Mouse (Mus musculus): ENCODE data around the gene Spg7. TPM values are rescaled to one million over a fixed set of nuclear protein-coding genes. Genes with fewer than 3 reads are reported as not detected.
"Not testable (repeated sequence)": the region's sequence is repeated elsewhere in the genome, so short reads cannot be mapped to it uniquely, and the experiment has no call there.

Gene Spg7
- total and polyA plus RNA-seq, 2 experiments from 2014 or later = 51.3 to 64.3 TPM

- H3K27me3 ChIP-seq (ENCODE audit: insufficient read depth, low read length) = no peaks in the 10 kb centered on the region
- no peaks in the 10 kb centered on the region for H3K4me1 ChIP-seq (ENCODE audit: insufficient read depth, low read length)
- no peaks in the 10 kb centered on the region for H3K9me3 ChIP-seq (ENCODE audit: low read length)
- peaks cover 36% of the 10 kb centered on the region for H3K36me3 ChIP-seq (ENCODE audit: insufficient read depth, low read length)
- H3K27ac ChIP-seq (ENCODE audit: low read depth, low read length) = peak overlapping the region; percentile 55
- H3K4me3 ChIP-seq (ENCODE audit: low read depth, low read length) = no peak overlapping the region
- DNase-seq (ENCODE audit: low spot score) (peak; percentile 56), ATAC-seq (ENCODE audit: low FRiP score) (no peak)
- no peak overlapping the region for H3K4me2 ChIP-seq (ENCODE audit: low read depth, low read length, poor library complexity, severe bottlenecking)
- H3K9ac ChIP-seq (replicated peaks; ENCODE audit: low read length, poor library complexity, severe bottlenecking) = no peak overlapping the region
- WGBS = 84% methylated on average over 11 of the region's 11 CpGs
- TF ChIP-seq CTCF (IDR thresholded peaks at IDR 0.05) = no peak
Measured at GRCm38 (mm10) chr8:123097216-123097615, 34.5 kb downstream of the Spg7 start.

- Histone ChIP-seq H3K4me2 (ENCODE audit: low read depth, low read length, poor library complexity, severe bottlenecking) (no peak overlapping the region), H3K27me3 (ENCODE audit: insufficient read depth, low read length) (no peaks in the 10 kb centered on the region), H3K4me3 (ENCODE audit: low read depth, low read length) (no peak overlapping the region), H3K4me1 (ENCODE audit: insufficient read depth, low read length) (no peaks in the 10 kb centered on the region), H3K9me3 (ENCODE audit: low read length) (no peaks in the 10 kb centered on the region), H3K9ac (replicated peaks; ENCODE audit: low read length, poor library complexity, severe bottlenecking) (no peak overlapping the region), H3K27ac (ENCODE audit: low read depth, low read length) (peak overlapping the region; percentile 55), H3K36me3 (ENCODE audit: insufficient read depth, low read length) (peaks cover 36% of the 10 kb centered on the region)
- peak; percentile 69 for ATAC-seq (ENCODE audit: low FRiP score)
- WGBS = 71% methylated on average over 11 of the region's 12 CpGs
- peak; percentile 81 for DNase-seq (ENCODE audit: low spot score)
- peak; percentile 56 for TF ChIP-seq CTCF (IDR thresholded peaks at IDR 0.05)
Measured at GRCm38 (mm10) chr8:123097786-123098584, 35.2 kb downstream of the Spg7 start.

DNA sequence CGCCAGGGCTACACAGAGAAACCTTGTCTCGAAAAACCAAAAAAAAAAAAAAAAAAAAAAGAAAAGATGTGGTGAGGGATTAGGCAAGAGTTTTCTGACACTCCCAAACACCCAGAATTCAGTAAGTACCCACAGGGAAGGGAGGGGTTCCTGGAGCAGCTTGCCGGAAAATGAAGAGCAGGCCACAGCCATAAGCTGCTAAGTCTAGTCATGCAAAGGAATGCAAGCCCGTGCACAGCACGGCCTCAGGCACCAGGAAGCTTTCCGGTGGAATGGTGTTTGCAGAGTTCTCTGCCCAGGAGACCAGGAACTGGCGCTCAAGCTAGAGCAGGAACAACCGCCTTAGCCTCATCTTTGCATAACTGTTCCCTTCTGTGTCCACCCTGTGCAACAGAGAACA is 37.5 kb downstream of the Spg7 start:
- Histone ChIP-seq H3K9ac (replicated peaks; ENCODE audit: low read length, poor library complexity, severe bottlenecking) (no peak overlapping the region), H3K9me3 (ENCODE audit: low read length) (no peaks in the 10 kb centered on the region), H3K27ac (ENCODE audit: low read depth, low read length) (no peak overlapping the region), H3K4me3 (ENCODE audit: low read depth, low read length) (no peak overlapping the region), H3K27me3 (ENCODE audit: insufficient read depth, low read length) (no peaks in the 10 kb centered on the region), H3K36me3 (ENCODE audit: insufficient read depth, low read length) (peaks cover 31% of the 10 kb centered on the region; the same call in 1 of the 2 replicates), H3K4me2 (ENCODE audit: low read depth, low read length, poor library complexity, severe bottlenecking) (no peak overlapping the region), H3K4me1 (ENCODE audit: insufficient read depth, low read length) (0 out of 2 replicates have a peak, but pooled peaks cover 3% of the 10 kb centered on the region)
- TF ChIP-seq CTCF (IDR thresholded peaks at IDR 0.05) = no peak
- ATAC-seq (ENCODE audit: low FRiP score) (no peak), DNase-seq (ENCODE audit: low spot score) (no peak)
- 57% methylated on average over 8 of the region's 8 CpGs for WGBS

DNA sequence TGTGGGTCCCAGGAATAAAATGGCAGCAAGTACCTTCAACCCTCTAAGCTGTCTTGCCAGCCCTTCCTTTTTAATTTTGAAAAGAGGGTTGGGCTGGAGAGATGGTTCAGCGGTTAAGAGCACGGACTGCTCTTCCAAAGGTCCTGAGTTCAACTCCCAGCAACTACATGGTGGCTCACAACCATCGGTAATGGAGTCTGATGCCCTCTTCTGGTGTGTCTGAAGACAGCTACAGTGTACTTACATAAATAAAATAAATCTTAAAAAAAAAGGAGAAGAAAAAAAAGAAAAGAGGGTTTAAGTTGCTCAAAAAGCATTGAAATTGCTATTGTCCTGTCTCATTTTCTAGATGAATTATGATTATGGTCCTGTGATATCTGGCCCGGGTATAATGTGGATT is 38.5 kb downstream of the Spg7 start:
- peak overlapping the region; percentile 78; the same call in 1 of the 2 replicates for H3K4me2 ChIP-seq (ENCODE audit: low read depth, low read length, poor library complexity, severe bottlenecking)
- no peak overlapping the region for H3K9ac ChIP-seq (replicated peaks; ENCODE audit: low read length, poor library complexity, severe bottlenecking)
- H3K4me3 ChIP-seq (ENCODE audit: low read depth, low read length) = no peak overlapping the region
- ATAC-seq (ENCODE audit: low FRiP score) (no peak), DNase-seq (ENCODE audit: low spot score) (no peak)
- peaks cover 35% of the 10 kb centered on the region for H3K36me3 ChIP-seq (ENCODE audit: insufficient read depth, low read length)
- TF ChIP-seq CTCF (IDR thresholded peaks at IDR 0.05) = peak; percentile 20
- H3K9me3 ChIP-seq (ENCODE audit: low read length) = no peaks in the 10 kb centered on the region
- 0 out of 2 replicates have a peak, but pooled peaks cover 3% of the 10 kb centered on the region for H3K4me1 ChIP-seq (ENCODE audit: insufficient read depth, low read length)
- 79% methylated on average over 4 of the region's 4 CpGs for WGBS
- no peak overlapping the region for H3K27ac ChIP-seq (ENCODE audit: low read depth, low read length)
- no peaks in the 10 kb centered on the region for H3K27me3 ChIP-seq (ENCODE audit: insufficient read depth, low read length)

DNA sequence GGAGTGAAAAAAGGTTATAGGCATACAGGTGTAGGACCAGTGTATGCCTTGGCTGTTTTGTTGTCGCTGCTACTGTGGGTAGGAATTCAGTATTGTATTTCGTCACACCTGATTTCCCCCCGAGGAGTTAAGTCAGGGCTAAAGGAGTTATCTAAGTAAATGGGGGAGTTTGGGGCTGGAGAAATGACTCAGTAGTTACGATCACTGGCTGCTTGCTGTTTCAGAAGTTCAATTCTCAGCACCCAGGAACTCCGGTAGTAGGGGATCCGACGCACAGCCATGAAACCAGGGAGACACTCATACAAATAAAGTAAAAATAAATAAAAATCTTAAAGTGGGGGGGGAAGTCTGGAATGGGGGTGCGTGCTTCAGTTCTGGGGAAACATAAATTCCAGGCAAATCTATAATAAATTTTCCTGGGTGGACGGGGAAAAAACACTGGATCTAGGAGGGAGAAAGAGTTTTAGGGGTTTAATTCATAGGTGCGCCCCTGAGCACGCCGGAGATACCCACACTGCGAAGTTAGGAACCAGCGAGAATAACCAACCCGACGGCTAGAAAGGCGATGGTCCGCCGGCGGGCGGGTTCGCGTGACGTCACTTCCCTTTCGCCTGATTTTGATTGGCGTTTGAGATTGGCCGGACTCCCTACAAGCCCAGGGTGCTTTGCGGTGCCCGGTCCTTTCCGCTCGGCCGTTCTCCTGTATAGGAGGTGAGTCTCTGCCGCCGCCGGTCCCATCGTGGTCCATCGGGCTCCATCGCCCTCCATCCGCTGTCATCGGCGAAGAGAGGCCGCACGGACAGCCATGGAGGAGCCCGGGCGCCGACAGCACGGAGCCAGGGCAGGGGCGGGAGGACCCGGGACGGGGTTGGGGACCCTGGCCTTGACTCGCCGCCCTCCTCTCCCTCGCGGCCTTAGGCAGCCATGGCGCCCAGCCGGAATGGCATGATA is 39.3 kb downstream of the Spg7 start, which contains the start of gene Rpl13:
TSS of gene Rpl13 (plus strand) at position 616 of the 951 bp plus-strand sequence.
- H3K4me3 ChIP-seq (ENCODE audit: low read depth, low read length) = peak within 1 kb of the TSS; percentile 83
- no peaks in the 10 kb centered on the region for H3K27me3 ChIP-seq (ENCODE audit: insufficient read depth, low read length)
- DNase-seq (ENCODE audit: low spot score) = peak; percentile 99
- H3K4me1 ChIP-seq (ENCODE audit: insufficient read depth, low read length) = 0 out of 2 replicates have a peak, but pooled peaks cover 3% of the 10 kb centered on the region
- ATAC-seq (ENCODE audit: low FRiP score) = peak; percentile 91
- no peak for TF ChIP-seq CTCF (IDR thresholded peaks at IDR 0.05)
- peak within 1 kb of the TSS; percentile 97 for H3K27ac ChIP-seq (ENCODE audit: low read depth, low read length)
- H3K36me3 ChIP-seq (ENCODE audit: insufficient read depth, low read length) = peaks cover 35% of the 10 kb centered on the region
- H3K4me2 ChIP-seq (ENCODE audit: low read depth, low read length, poor library complexity, severe bottlenecking) = peak within 1 kb of the TSS; percentile 78
- WGBS = 1% methylated on average over 56 of the region's 56 CpGs
- no peaks in the 10 kb centered on the region for H3K9me3 ChIP-seq (ENCODE audit: low read length)
- H3K9ac ChIP-seq (replicated peaks; ENCODE audit: low read length, poor library complexity, severe bottlenecking) = peak within 1 kb of the TSS; percentile 86

DNA sequence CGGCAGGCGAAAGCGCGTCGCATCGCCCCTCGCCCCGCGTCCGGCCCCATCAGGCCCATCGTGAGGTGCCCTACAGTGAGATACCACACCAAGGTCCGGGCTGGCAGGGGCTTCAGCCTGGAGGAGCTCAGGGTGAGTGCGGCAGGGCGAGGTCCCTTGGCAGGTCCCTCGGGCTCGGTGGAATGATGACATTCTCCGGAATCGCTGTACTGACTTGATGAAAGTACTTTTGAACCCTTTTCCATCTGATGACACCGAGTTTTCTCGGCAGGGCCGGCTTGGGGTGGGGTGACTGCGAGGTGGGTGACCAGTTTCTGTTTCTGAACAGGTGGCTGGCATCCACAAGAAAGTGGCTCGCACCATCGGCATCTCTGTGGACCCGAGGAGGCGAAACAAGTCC is 40.1 kb downstream of the Spg7 start:
- not testable (repeated sequence) for DNase-seq (ENCODE audit: low spot score); H3K4me1 ChIP-seq (ENCODE audit: insufficient read depth, low read length); H3K9me3 ChIP-seq (ENCODE audit: low read length); H3K27me3 ChIP-seq (ENCODE audit: insufficient read depth, low read length); ATAC-seq (ENCODE audit: low FRiP score)
- WGBS = 2% methylated on average over 21 of the region's 26 CpGs
- peak overlapping the region; percentile 86 for H3K9ac ChIP-seq (replicated peaks; ENCODE audit: low read length, poor library complexity, severe bottlenecking)
- peaks cover 27% of the 10 kb centered on the region for H3K36me3 ChIP-seq (ENCODE audit: insufficient read depth, low read length)
- peak overlapping the region; percentile 78 for H3K4me2 ChIP-seq (ENCODE audit: low read depth, low read length, poor library complexity, severe bottlenecking)
- H3K4me3 ChIP-seq (ENCODE audit: low read depth, low read length) = peak overlapping the region; percentile 83
- H3K27ac ChIP-seq (ENCODE audit: low read depth, low read length) = peak overlapping the region; percentile 97

All from midbrain, postnatal 0 days (tissue).